Mouse (Mus musculus) lung, adult 18-20 months (tissue): ENCODE results near the gene Cyp8b1.

ENCODE experiments used
- DNase-seq, 2 experiments: peaks; one replicate each; pipeline ENCODE4 v3.0.0; 2022; ENCODE audit warnings: mixed read lengths in 2 of 2

The Cyp8b1 gene

DNA sequence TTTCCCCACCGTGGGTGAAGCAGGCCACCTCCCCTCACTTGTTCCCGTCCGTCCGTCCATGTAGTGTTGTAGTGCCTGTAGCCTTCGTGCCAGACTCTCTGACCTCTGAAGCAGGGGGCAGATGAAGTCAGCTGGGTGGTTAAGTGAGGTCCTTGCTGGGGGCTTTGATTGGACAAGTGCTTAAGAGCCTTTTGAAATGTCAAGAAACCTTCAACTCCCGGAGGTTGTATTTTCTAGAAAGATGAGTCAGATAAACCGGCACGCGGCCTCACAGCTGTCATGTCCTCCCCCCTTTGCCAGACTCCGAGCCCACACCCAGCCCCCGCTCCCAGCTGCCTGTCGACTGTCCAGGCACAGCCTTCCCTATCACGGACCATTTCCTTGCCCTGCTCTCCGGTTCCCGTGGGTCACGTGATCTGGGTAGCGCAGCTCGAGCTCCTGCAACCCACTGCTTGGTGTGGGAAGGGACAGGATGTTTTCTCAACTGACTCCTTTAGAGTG lies 25.6 kb downstream of the Cyp8b1 start:
- DNase-seq, result peak; percentile 75 to 85

DNA sequence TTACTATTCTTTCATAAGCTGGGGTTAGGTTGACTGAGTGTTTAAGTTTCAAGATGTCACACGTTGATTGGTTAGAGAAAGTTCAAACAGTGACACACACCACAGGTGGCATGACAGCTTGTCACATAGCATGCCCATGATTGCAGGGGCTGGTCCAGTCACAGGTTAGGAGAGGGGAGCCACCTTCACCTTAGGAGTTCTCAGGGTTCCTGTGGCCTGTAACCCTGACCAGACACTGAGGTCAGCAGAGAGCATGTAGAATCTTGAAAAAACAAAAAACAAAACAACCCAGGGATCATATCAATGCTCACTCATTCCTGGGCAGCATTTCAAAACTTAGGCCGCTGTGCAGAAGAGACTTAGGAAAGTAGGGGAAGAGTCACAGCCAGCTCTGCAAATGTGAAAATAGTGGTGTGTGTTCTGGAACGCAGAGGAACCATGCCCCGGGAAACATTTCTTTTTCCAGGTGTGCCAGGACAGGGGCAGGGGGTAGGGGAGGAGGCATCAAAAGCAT lies 26.1 kb downstream of the Cyp8b1 start:
- no peak for DNase-seq

DNA sequence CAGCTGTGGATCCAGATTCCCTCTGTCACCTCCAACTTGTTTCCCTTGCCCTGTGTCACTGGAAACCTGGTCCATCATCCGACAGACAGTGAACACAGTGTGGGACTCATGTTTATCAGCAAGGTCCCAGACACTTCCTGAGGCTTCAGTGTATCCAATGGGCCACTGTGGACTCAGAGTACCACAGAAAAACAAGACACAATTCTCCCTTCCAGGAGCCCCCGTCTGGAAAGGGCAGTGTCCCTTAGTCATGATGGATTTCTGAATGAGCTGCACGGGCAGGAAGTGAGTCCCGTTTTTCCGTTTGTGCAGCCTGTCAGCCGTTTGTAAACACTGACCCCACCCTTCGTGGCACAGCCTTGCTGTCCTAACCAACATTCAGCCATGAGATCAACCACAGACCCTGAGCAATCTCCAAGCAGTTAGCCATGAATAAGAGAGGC lies 34.1 kb downstream of the Cyp8b1 start:
- DNase-seq, result peak; percentile 64 to 80

DNA sequence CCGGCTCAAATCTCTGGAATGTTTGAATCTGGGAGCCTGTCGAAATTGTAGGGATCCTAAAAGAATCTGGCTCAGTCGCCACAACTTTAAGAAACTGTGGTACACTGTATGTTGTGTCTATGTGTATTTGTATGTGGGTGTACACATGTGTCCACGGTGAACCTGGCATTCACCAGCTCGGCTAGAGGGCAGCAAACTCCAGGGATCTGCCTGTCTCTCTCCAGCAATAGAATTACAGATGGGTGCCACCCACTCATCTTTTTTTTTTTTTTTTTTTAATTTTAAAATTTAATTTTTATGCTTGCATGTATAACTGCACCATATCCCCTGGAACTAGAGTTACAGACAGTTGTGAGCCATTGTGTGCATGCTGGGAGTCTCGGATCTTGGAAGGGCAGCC lies 34.8 kb downstream of the Cyp8b1 start:
- DNase-seq, result no peak

DNA sequence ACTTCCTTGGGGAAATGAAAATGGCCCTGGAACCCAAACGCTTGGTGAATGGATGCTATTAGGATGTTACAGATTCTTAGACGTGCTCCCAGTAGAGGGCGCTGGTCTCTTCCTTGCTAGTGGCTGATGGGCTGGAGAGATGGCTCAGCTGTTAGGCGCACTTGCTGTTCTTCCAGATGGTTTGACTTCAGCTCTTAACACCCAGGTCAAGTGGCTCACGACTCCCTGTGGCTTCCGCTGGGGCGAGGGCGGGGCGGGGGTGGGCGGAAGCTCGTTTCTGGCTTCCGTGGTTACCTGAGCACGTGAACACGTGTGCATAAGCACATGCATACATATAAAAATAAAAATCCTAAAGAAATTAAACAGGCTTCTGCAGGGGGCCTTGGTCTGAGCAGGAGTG lies 35.3 kb downstream of the Cyp8b1 start:
- peak; percentile 73 to 83 for DNase-seq

DNA sequence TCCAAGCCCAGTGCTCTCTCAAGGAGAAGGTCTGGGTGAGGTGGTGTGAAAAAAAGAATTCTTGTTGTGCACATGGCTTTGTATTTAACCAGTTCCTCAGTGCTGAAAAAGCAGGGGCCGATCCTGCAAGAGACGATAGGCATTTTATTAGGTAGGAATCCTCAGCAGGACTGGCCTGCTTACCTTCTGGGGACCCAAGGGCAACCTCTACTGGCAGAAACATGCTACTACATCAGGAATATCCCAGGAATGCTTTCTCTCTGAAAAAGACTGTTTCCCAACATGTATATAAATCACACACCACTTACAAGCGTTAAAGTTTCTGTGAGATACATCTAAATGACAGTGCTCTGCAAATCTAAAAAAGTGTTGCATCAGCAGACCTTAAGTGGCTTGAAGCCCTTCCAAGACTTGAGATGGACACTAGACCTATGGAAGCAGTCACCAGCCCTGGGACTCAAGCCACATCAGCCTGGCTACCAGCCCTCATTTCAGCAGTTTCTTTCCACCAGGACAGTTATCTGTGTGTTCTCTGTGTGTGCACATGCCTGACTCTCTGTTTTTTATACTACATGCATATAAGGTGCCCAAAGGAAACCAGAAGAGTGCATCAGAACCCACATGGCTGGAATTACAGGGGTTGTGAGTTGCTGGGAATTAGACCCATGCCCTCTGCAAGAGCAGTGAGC lies 38.9 kb downstream of the Cyp8b1 start:
- peak in 1 of 2 experiments; percentile 65 for DNase-seq

DNA sequence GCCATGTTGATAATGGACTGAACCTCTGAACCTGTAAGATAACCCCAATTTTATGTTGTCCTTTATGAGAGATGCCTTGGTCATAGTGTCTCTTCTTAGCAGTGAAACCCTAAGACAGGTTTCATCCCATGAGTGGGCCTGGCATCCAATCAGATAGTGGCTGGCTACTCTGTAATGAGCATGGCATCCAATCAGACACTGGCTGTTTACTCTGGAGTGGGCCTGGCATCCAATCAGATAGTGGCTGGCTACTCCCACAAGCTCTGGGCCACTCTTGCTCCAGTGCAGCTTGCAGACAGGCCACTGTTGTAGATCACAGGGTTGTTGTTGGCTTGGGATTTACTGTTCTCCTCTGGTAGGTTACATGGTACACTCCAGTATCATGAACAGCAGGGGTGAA lies 42.5 kb downstream of the Cyp8b1 start:
- DNase-seq, result no peak

DNA sequence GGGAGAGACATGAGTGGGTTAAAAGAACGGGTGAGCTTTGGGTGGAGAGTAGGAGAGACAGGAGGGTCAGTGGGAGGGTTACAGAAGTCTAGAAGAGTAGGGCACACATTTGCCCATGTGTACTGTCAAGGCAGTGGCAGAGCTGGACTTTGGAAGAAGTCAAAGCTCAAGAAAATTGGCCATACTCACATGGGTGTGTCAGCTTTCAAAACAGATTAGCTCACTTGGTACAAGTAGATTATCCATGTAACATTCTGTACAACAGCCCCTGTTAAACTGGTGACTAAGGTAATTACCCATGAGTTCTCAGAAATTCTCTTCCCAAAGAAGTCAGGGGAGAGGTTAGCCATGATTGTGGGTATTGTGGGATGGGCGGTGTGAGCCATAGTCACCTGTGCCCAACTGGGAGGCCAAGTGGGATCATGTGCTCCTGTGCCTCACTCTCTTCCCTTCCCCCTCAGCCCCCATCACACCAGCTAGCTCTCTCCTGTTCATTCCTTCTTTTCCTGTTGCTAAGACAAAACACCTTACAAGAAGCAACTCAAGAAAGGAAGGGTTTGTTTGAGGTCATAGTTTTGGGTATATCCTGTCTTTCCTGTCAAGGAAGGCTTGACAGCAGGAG lies 43.9 kb downstream of the Cyp8b1 start:
- DNase-seq, result no peak

DNA sequence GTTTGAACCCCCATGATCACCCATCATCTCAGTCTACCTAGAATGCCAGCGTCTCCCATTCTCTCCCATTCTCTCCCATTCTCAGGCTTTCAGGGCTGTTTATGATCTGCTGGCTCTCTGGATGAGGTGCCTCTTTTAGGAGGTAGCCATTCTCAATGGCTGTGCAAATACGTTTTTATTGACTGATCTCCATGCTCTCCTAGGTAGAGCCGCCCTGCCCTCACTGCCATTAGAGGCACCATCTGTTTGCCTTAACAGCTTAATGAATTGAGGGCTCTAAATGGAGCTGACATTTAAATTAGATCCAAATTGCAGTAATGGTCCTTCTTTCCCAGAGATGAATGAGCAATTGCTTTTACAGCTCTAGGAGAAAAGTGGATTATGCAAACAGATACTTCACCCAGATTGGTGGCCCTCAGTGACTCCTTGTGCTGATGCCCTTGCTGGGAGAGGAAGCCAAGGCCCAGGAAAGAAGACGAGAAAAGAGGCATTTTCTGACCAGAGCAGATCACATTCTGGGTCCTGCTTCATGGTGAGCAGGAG lies 46.1 kb downstream of the Cyp8b1 start:
- DNase-seq, result no peak

DNA sequence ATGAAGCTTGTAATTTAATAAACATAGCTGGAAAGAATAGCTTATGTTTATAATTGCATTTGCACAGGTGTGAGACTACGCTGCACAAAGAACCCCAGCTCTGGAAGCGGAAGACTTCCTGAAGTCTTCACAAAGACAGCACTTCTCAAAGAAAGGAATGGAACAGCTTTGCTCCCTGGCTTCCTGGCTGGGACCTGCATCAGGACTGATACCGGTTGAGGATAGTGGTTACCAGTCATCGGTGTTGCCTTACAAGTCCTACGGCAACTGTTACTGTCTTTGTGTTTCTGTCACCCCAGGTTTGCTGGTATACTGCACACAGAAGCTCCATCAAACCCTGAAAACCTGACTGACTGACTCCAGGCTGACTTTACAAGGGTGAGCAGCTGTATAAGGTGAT lies 46.7 kb downstream of the Cyp8b1 start:
- DNase-seq, result no peak

DNA sequence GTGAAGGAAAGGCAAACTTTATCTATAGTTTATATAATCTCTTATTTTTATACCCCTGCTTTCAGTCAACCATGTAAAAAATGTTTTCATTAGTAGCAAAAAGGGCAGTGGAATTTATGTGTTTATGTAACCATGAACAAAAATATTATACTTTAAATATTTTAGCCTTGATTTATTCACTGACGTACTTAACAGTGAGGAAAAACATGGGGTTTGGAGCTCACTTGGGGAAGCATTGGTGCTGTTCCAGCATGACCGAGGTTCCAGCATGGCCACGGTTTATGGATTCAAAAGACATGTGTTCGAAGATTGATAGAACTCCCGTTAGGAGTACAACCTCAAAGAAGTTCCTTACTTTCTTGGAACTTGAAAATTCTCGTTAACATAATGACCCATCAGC lies 47.9 kb downstream of the Cyp8b1 start:
- no peak for DNase-seq

DNA sequence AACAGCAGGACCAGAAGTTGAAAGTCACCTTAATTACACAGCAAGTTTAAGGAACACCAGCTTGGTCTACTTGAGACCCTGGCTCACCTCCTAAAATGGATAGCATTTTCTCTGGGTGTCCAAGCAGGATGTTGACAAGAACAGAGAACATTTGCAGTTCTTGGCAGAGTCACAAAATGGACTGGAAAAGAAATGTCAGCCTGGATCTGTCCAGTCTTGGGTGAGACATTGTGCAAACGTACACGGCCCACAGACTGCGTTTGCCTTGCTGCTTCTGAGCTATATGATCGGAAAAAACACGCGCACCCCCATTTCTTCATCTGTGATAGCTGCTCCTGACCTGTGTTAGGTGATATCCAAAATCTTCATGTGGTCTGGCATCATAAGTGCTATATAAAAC lies 48.5 kb downstream of the Cyp8b1 start:
- DNase-seq, result no peak

DNA sequence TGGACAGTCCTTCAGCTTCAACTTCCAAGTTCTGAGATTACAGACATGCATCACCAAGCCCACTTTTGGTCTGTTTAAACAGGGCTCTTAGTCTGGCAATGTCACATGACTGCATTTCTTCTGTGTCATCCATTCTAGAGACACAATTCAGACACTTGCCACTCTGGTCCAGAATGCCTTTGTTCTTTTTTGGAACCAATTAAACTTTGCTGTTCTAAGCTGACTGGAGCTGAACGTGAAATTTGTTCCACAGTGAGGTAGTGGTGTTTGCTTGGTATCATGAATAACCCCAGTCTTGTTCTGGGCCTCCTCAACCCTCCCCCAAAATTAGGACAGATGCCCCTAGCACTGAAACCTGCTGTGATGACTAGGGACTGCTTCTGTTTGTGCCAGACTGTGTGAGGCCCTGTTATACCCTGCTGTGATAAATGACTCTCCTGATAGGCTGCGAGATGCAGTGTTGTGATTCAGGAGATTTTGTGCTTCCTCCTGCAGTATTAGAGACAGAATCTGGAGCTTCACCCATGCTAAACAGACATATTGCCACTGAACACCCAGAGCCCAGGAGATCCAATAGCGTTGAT lies 50.6 kb downstream of the Cyp8b1 start:
- no peak for DNase-seq

DNA sequence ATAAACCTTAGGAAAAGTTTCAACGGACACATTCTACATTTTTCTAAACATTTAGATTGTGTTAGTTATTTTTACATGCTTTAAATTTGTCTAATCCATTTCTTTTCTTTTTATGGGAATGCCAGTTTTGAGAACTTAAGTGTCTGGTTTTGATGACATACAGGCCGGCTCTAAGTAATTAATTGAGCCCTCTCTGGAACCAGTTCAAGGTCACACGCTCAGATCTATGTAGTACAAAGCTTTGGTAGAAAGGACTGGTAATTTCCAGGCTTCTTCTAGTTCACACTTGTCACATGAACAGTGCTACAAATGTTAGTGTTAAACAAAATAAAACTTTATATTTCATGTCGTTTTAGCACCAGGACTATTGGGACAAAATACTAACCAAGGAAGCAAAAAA lies 51.3 kb downstream of the Cyp8b1 start:
- no peak for DNase-seq
